Mouse (Mus musculus): ENCODE results near the gene Mpp1. TPM values are rescaled to one million over a fixed set of nuclear protein-coding genes. Genes with fewer than 3 reads are reported as not detected.

Mpp1 gene
- polyA plus RNA-seq, 1 experiment from 2014 or later = 45.7 TPM

Other genes starting within 250 kb of the Mpp1 start
- 1.1 and 1.3 TPM in 2 replicates for gene Gab3, start 45.6 kb downstream of the Mpp1 start, polyA plus RNA-seq (2014; fragmentation: Nextera tagmentation; extraction: Ambion mirVana)
- gene Dkc1, start 35.2 kb downstream of the Mpp1 start, polyA plus RNA-seq (2014; fragmentation: Nextera tagmentation; extraction: Ambion mirVana) = 208 and 220 TPM in 2 replicates
- not detected in 2 replicates for gene Smim9, start 32.8 kb upstream of the Mpp1 start, polyA plus RNA-seq (2014; fragmentation: Nextera tagmentation; extraction: Ambion mirVana)